Mouse (Mus musculus) C2C12 (cell line): ENCODE data around the gene Gpc5. TPM values are rescaled to one million over a fixed set of nuclear protein-coding genes. Genes with fewer than 3 reads are reported as not detected.

Experiments used
- H3K27me3 ChIP-seq: one replicate; pipeline ENCODE4 v1.6.1; 2011; ENCODE audit not compliant: control insufficient read depth, insufficient read depth, insufficient read length
- H3K36me3 ChIP-seq: one replicate; pipeline ENCODE4 v1.6.1; 2011; ENCODE audit not compliant: control insufficient read depth, insufficient read depth
- H3K4me3 ChIP-seq: one replicate; pipeline ENCODE4 v1.5.1; 2011; ENCODE audit warnings: mild to moderate bottlenecking, control low read depth; ENCODE audit not compliant: poor library complexity, insufficient read depth, severe bottlenecking
- H3K79me2 ChIP-seq: one replicate; pipeline ENCODE4 v1.6.1; 2011; ENCODE audit not compliant: control insufficient read depth, insufficient read depth
- H3K79me3 ChIP-seq: one replicate; pipeline ENCODE4 v1.6.1; 2011; ENCODE audit warnings: low read depth, control low read depth
- H3ac ChIP-seq: one replicate; pipeline ENCODE3; 2011; ENCODE audit warnings: low read depth; ENCODE audit not compliant: control insufficient read depth, insufficient read length
- CEBPB ChIP-seq: IDR thresholded peaks from one replicate; pipeline ENCODE4 v1.6.1; 2011; ENCODE audit warnings: low read depth, mild to moderate bottlenecking, control low read depth, moderate library complexity
- CTCF ChIP-seq: IDR thresholded peaks from one replicate; pipeline ENCODE4 v1.5.1; 2011; ENCODE audit not compliant: control insufficient read depth, insufficient read depth, insufficient read length
- FOSL1 ChIP-seq: IDR thresholded peaks from one replicate; pipeline ENCODE4 v1.8.0; 2011; ENCODE audit warnings: mild to moderate bottlenecking, low read length; ENCODE audit not compliant: poor library complexity, insufficient read depth, severe bottlenecking
- MAX ChIP-seq: IDR thresholded peaks from one replicate; pipeline ENCODE4 v1.6.1; 2011; ENCODE audit warnings: mild to moderate bottlenecking, control low read depth
- MYOD1 ChIP-seq: IDR thresholded peaks from one replicate; pipeline ENCODE4 v1.6.1; 2011; ENCODE audit warnings: low read depth; ENCODE audit not compliant: control insufficient read depth, insufficient read length
- MYOG ChIP-seq: IDR thresholded peaks from one replicate; pipeline ENCODE4 v1.6.1; 2011; ENCODE audit not compliant: control insufficient read depth, insufficient read length; ENCODE audit errors: extremely low read depth
- USF1 ChIP-seq: IDR thresholded peaks from one replicate; pipeline ENCODE4 v1.6.1; 2011; ENCODE audit warnings: low read depth, mild to moderate bottlenecking, control low read depth, moderate library complexity
- polyA plus RNA-seq: library from polyadenylated mRNA; unstranded; fragments of >200 nt; fragmentation: generic; extraction: Trizol; gene quantifications from one replicate; pipeline ENCODE4 v1.2.1, GENCODE M21; 2012; ENCODE audit warnings: missing spikeins

Gene Gpc5
- polyA plus RNA-seq, 1 experiment, result not detected

DNA sequence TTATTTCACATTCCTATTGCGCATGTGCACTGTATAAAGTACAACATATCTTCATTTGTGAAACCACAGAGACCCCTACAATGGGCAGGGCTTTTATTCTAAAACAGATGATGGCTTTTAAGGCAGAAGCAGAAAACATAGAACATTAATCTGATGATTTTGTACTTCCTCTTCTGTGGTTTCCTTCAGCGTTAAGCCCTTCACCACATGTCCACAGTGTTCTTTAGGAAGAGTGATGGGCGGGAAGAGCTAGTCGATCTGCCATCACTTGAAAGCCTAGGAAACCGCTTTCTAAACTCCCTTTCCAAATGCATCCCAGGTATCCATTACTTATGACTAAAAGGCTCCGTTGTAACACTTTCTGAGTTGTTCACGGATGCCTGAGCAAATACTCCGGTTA, 96.2 kb downstream of the Gpc5 start:
- H3K27me3 ChIP-seq, result no peaks in the 10 kb centered on the region
- no peak overlapping the region for H3K4me3 ChIP-seq
- no peaks in the 10 kb centered on the region for H3K79me2 ChIP-seq
- TF ChIP-seq MAX (no peak), USF1 (no peak), MYOD1 (no peak), MYOG (no peak), FOSL1 (no peak), CTCF (no peak), CEBPB (no peak)
- H3ac ChIP-seq, result no peak overlapping the region
- no peaks in the 10 kb centered on the region for H3K36me3 ChIP-seq
- no peaks in the 10 kb centered on the region for H3K79me3 ChIP-seq

GRCm38 (mm10) chr14:115228075-115228474, 136.1 kb downstream of the Gpc5 start:
- Histone ChIP-seq H3K4me3 (no peak overlapping the region), H3K27me3 (no peaks in the 10 kb centered on the region), H3ac (no peak overlapping the region), H3K36me3 (no peaks in the 10 kb centered on the region), H3K79me3 (no peaks in the 10 kb centered on the region), H3K79me2 (no peaks in the 10 kb centered on the region)
- TF ChIP-seq MAX (no peak), MYOD1 (no peak), USF1 (no peak), MYOG (no peak), CEBPB (no peak), FOSL1 (no peak), CTCF (no peak)

DNA sequence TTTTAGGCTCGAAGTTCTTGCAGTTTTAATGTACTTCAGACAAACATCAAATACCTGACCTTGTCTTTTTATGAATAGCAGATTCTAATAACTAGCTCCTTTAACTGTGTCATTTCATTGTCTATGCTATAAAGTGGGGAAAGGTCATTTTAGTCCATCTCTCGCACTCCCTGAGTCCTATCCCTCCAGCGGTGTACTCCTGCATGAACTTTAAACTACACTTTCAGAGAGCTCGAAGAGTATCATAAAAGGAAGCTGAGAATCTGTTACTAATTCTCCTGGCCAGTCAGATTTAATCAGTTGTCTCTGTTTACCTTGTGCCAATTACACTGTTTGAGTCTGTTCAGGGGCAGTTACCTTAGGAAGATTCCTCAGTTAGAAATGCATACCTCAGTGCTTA, 144.4 kb downstream of the Gpc5 start:
- Histone ChIP-seq H3K79me3 (no peaks in the 10 kb centered on the region), H3K79me2 (no peaks in the 10 kb centered on the region), H3K4me3 (no peak overlapping the region), H3K36me3 (no peaks in the 10 kb centered on the region), H3K27me3 (no peaks in the 10 kb centered on the region), H3ac (no peak overlapping the region)
- TF ChIP-seq CTCF (no peak), FOSL1 (no peak), MYOG (no peak), CEBPB (no peak), MAX (no peak), MYOD1 (no peak), USF1 (no peak)

GRCm38 (mm10) chr14:115240621-115241373, 148.8 kb downstream of the Gpc5 start:
- Histone ChIP-seq H3K27me3 (no peaks in the 10 kb centered on the region), H3K79me2 (no peaks in the 10 kb centered on the region), H3ac (no peak overlapping the region), H3K36me3 (no peaks in the 10 kb centered on the region), H3K4me3 (no peak overlapping the region), H3K79me3 (no peaks in the 10 kb centered on the region)
- no peak for TF ChIP-seq MYOD1
- TF ChIP-seq FOSL1, result no peak
- TF ChIP-seq CEBPB, result no peak
- TF ChIP-seq CTCF, result no peak
- TF ChIP-seq USF1, result no peak
- TF ChIP-seq MAX, result no peak
- TF ChIP-seq MYOG, result no peak

- Histone ChIP-seq H3K79me3 (no peaks in the 10 kb centered on the region), H3K36me3 (no peaks in the 10 kb centered on the region), H3ac (no peak overlapping the region), H3K79me2 (no peaks in the 10 kb centered on the region), H3K27me3 (no peaks in the 10 kb centered on the region), H3K4me3 (no peak overlapping the region)
- TF ChIP-seq MAX (no peak), CEBPB (no peak), CTCF (no peak), MYOD1 (no peak), MYOG (no peak), USF1 (no peak), FOSL1 (no peak)
These were observed 158.5 kb downstream of the Gpc5 start for GRCm38 (mm10) chr14:115250537-115250936.

GRCm38 (mm10) chr14:115251791-115252190, 159.8 kb downstream of the Gpc5 start:
- TF ChIP-seq MYOD1 (no peak), MAX (no peak), CTCF (no peak), USF1 (no peak)
- H3K79me3 ChIP-seq, result no peaks in the 10 kb centered on the region
- no peak overlapping the region for H3ac ChIP-seq
- no peaks in the 10 kb centered on the region for H3K36me3 ChIP-seq
- H3K79me2 ChIP-seq, result no peaks in the 10 kb centered on the region
- H3K27me3 ChIP-seq, result no peaks in the 10 kb centered on the region
- no peak overlapping the region for H3K4me3 ChIP-seq
